Mouse (Mus musculus) layer of hippocampus, postnatal 25 days (tissue): ENCODE results near the gene Gm20425. TPM values are rescaled to one million over a fixed set of nuclear protein-coding genes. Genes with fewer than 3 reads are reported as not detected.
"Not testable (repeated sequence)": the region's sequence is repeated elsewhere in the genome, so short reads cannot be mapped to it uniquely, and the experiment has no call there.

Source experiments
- DNase-seq, 2 experiments: peaks; one replicate each; pipeline ENCODE4 v3.0.0; 2022; ENCODE audit warnings: mixed read lengths in 2 of 2, low spot score in 1 of 2; ENCODE audit errors: extremely low spot score in 1 of 2
- total RNA-seq, 2 experiments: library from RNA; stranded (reverse); gene quantifications; 2 replicates each; pipeline ENCODE4 v1.2.3; 2021

Gene Gm20425
- total RNA-seq, 2 experiments from 2014 or later: 6.6 to 11.5 TPM

GRCm38 (mm10) chr9:103168046-103168445, 62.1 kb downstream of the Gm20425 start:
- no peak for DNase-seq

- no peak for DNase-seq
These were observed 66.3 kb downstream of the Gm20425 start for GRCm38 (mm10) chr9:103163806-103164205.

GRCm38 (mm10) chr9:103155158-103155557, 74.9 kb downstream of the Gm20425 start:
- not testable (repeated sequence) for DNase-seq

- DNase-seq: no peak
These were observed 75.5 kb downstream of the Gm20425 start for GRCm38 (mm10) chr9:103154568-103154967.

GRCm38 (mm10) chr9:103153286-103153685, 76.8 kb downstream of the Gm20425 start:
- DNase-seq: no peak

GRCm38 (mm10) chr9:103149074-103149799, 80.9 kb downstream of the Gm20425 start:
- no peak for DNase-seq

- DNase-seq: no peak
These were observed 83.0 kb downstream of the Gm20425 start for GRCm38 (mm10) chr9:103147103-103147502.

- no peak for DNase-seq
These were observed 83.4 kb downstream of the Gm20425 start for GRCm38 (mm10) chr9:103146703-103147102.

GRCm38 (mm10) chr9:103146257-103146656, 83.8 kb downstream of the Gm20425 start:
- DNase-seq: no peak

GRCm38 (mm10) chr9:103145351-103145750, 84.8 kb downstream of the Gm20425 start:
- no peak for DNase-seq

- no peak for DNase-seq
These were observed 86.2 kb downstream of the Gm20425 start for GRCm38 (mm10) chr9:103143881-103144280.

GRCm38 (mm10) chr9:103141266-103141665, 88.8 kb downstream of the Gm20425 start:
- DNase-seq: no peak

GRCm38 (mm10) chr9:103140384-103140783, 89.7 kb downstream of the Gm20425 start:
- no peak for DNase-seq

Other genes starting within 250 kb of the Gm20425 start
- gene Slco2a1, start 241.6 kb downstream of the Gm20425 start, total RNA-seq: 1 to 10 TPM; 2.6 to 2.7 TPM
- gene Rab6b, start 118.5 kb downstream of the Gm20425 start, total RNA-seq: 100 to 1,000 TPM; 454 to 464 TPM
- gene Srprb, start 28.2 kb downstream of the Gm20425 start, total RNA-seq: 10 to 100 TPM; 20.5 to 22.4 TPM
- 100 to 1,000 TPM; 174 to 257 TPM for gene Trf, start 137 bp upstream of the Gm20425 start, total RNA-seq
- gene 1300017J02Rik, start 74.8 kb upstream of the Gm20425 start, total RNA-seq: 1 to 10 TPM in 1 of 2 experiments, under 1 TPM in 1; 0.66 to 1.3 TPM
- 10 to 100 TPM; 19.6 to 22.8 TPM for gene Topbp1, start 74.9 kb upstream of the Gm20425 start, total RNA-seq
- gene Cdv3, start 135.5 kb upstream of the Gm20425 start, total RNA-seq: 10 to 100 TPM; 65.9 to 70.4 TPM